Mouse (Mus musculus): ENCODE data around the gene Arpp21.

DNA sequence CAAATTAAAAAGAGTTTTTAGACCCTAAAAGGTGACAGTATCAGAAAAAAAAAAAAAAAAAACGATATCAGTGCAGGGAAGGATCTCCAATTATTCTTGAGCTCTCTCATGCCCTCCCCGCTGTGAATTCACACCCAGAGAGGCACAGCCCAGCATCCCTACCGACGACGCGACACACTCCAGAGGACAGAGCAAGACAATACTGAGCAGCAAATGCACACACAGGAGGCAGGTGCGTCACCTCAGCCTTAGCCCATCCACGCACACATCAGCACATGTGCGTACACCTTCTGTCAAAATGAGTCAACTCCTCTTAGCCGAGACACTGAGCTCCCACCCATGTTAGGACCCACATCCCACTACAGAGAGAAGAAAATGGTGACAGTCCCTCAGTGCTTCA is 50.0 kb downstream of the Arpp21 start:
- no peak for TF ChIP-seq CTCF (IDR thresholded peaks at IDR 0.05; ENCODE audit: low read depth, low read length)
- no peak for TF ChIP-seq POLR2A (IDR thresholded peaks at IDR 0.05; ENCODE audit: borderline replicate concordance, low read depth, low read length)
